Mouse (Mus musculus) limb, embryonic 15.5 days (tissue): Measurements from ENCODE around the gene Lsm4. TPM values are rescaled to one million over a fixed set of nuclear protein-coding genes. Genes with fewer than 3 reads are reported as not detected.

ENCODE experiments used
- ATAC-seq: fragments of 200-750 bp; cut with Nextera tagmentation; 2 replicates; pipeline ENCODE4 v1.8.0; 2017; ENCODE audit warnings: low read depth, moderate TSS enrichment; ENCODE audit not compliant: insufficient number of reproducible peaks, low FRiP score, low TSS enrichment
- H3K27ac ChIP-seq: fragments of 300-500 bp; sonication (generic); 2 replicates; pipeline ENCODE4 v1.5.1; 2015; ENCODE audit warnings: moderate library complexity, mild to moderate bottlenecking, inconsistent platforms
- H3K27me3 ChIP-seq: fragments of 300-500 bp; sonication (generic); 2 replicates; pipeline ENCODE4 v1.6.1; 2015; ENCODE audit warnings: inconsistent platforms
- H3K36me3 ChIP-seq: fragments of 300-500 bp; sonication (generic); 2 replicates; pipeline ENCODE4 v1.6.1; 2015; ENCODE audit warnings: inconsistent platforms
- H3K4me1 ChIP-seq: fragments of 300-500 bp; sonication (generic); 2 replicates; pipeline ENCODE4 v1.6.1; 2015; ENCODE audit warnings: inconsistent platforms
- H3K4me2 ChIP-seq: fragments of 300-500 bp; sonication (generic); 2 replicates; pipeline ENCODE4 v1.6.1; 2015; ENCODE audit warnings: mild to moderate bottlenecking, inconsistent platforms
- H3K4me3 ChIP-seq: fragments of 300-500 bp; sonication (generic); 2 replicates; pipeline ENCODE4 v1.5.1; 2015; ENCODE audit warnings: mild to moderate bottlenecking, inconsistent platforms
- H3K9ac ChIP-seq: fragments of 300-500 bp; sonication (generic); 2 replicates; pipeline ENCODE4 v1.6.1; 2015; ENCODE audit warnings: inconsistent platforms
- H3K9me3 ChIP-seq: fragments of 300-500 bp; sonication (generic); 2 replicates; pipeline ENCODE4 v1.6.1; 2016; ENCODE audit warnings: inconsistent platforms
- WGBS: fragments of 180-500 bp; shearing (Covaris S2); methylation state at CpG from one replicate; pipeline ENCODE4 v1.1.7; 2015; 5-methylcytosine and 5-hydroxymethylcytosine counted together
- polyA plus RNA-seq: library from polyadenylated mRNA; unstranded; fragments of >200 nt; fragmentation: Nextera tagmentation; extraction: Ambion mirVana; gene quantifications from 2 replicates; pipeline ENCODE4 v1.2.1, GENCODE M21; 2015

The Lsm4 gene
- polyA plus RNA-seq, 1 experiment from 2014 or later = 199 TPM

DNA sequence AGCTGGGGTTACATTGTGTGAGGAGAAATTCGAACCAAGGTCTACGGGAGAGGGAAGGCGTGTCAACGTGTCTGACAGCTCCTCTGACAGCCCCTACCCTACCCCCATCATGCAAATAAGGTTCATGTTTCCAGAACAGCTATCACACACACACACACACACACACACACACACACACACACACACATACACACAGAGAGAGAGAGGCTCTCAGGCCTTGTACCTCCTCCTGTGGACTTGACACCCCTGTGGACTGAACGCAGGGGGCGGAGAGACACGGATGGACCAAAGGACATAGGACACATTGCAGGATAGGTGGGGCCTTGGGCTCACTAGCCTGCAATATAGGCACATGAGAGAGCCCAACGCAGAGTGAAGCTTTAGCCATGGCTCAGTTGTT lies 36.2 kb upstream of the Lsm4 start:
- no peaks in the 10 kb centered on the region for H3K36me3 ChIP-seq
- H3K4me1 ChIP-seq = peaks cover 15% of the 10 kb centered on the region
- H3K9ac ChIP-seq = no peak overlapping the region
- 52% methylated on average over 8 of the region's 8 CpGs for WGBS
- H3K27me3 ChIP-seq = no peaks in the 10 kb centered on the region
- no peak; the same call in 1 of the 2 replicates for ATAC-seq
- H3K9me3 ChIP-seq = no peaks in the 10 kb centered on the region
- no peak overlapping the region for H3K27ac ChIP-seq
- no peak overlapping the region for H3K4me3 ChIP-seq
- H3K4me2 ChIP-seq = no peak overlapping the region

DNA sequence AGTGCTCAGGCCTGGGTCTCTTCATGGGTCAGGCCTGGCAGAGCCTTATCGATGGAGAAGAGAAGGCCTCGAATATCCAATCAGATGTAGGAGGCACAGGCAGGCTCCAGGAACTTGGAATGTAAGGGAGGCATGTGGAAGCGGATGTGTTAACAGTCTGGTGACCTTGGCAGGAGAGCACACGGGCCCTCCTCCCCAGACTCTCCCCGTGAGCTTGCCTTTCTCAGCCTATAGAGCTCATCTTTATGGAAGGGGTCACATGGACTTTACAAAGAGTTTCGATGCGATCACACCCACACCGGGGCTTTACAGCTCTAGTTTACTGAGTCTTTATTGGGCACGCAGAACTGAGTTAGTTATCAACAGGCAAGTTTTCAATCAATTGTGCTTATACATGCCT lies 34.3 kb upstream of the Lsm4 start:
- H3K9ac ChIP-seq = no peak overlapping the region
- no peak overlapping the region for H3K27ac ChIP-seq
- H3K4me2 ChIP-seq = no peak overlapping the region
- ATAC-seq = no peak
- no peaks in the 10 kb centered on the region for H3K36me3 ChIP-seq
- H3K9me3 ChIP-seq = no peaks in the 10 kb centered on the region
- no peak overlapping the region for H3K4me3 ChIP-seq
- WGBS = 52% methylated on average over 9 of the region's 9 CpGs
- peaks cover 15% of the 10 kb centered on the region for H3K4me1 ChIP-seq
- no peaks in the 10 kb centered on the region for H3K27me3 ChIP-seq

DNA sequence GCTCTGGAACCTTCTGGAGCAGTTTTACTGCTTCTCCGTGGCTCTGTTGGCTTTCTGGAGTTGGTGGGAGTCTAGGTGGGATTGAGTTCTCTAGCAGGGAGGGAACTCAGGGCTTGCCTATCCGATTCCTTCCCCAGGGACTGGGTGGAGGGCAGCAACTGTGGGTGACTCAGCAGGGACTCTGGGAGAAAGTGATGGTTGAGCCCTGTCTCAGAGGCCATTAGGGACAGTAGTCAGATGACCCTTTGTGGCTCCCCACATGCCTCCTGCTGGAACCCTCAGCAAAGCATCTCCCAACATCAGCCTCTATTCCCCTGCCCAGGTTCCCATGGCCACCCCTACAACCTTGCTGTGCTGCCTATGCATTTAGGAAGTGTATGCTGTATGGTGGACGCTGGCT lies 30.0 kb upstream of the Lsm4 start:
- no peak overlapping the region for H3K4me2 ChIP-seq
- no peak for ATAC-seq
- no peaks in the 10 kb centered on the region for H3K9me3 ChIP-seq
- no peaks in the 10 kb centered on the region for H3K36me3 ChIP-seq
- no peak overlapping the region for H3K4me3 ChIP-seq
- H3K4me1 ChIP-seq = peaks cover 32% of the 10 kb centered on the region
- H3K9ac ChIP-seq = no peak overlapping the region
- no peaks in the 10 kb centered on the region for H3K27me3 ChIP-seq
- H3K27ac ChIP-seq = no peak overlapping the region
- WGBS = 55% methylated on average over 3 of the region's 3 CpGs

DNA sequence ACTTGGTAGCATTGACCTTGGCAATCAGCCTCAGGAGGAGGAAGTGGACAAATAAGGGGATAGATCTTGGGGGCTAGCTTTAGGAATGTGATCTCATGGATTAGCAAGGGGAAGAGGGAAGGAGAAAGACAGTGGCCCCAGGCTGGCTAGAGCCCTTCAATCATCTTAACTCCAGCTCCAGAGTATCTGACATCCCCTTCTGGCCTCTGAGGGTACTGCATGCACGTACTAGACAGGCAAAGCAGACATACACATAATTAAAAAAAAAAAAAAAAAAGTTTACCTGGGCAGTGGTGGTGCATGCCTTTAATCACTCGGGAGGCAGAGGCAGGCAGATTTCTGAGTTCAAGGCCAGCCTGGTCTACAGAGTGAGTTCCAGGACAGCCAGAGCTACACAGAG lies 29.0 kb upstream of the Lsm4 start:
- no peak for ATAC-seq
- Histone ChIP-seq H3K9me3 (no peaks in the 10 kb centered on the region), H3K27me3 (no peaks in the 10 kb centered on the region), H3K27ac (no peak overlapping the region), H3K9ac (no peak overlapping the region), H3K4me2 (no peak overlapping the region), H3K4me1 (peaks cover 36% of the 10 kb centered on the region), H3K4me3 (no peak overlapping the region), H3K36me3 (no peaks in the 10 kb centered on the region; the same call in 1 of the 2 replicates)
- 88% methylated on average over 2 of the region's 2 CpGs for WGBS

DNA sequence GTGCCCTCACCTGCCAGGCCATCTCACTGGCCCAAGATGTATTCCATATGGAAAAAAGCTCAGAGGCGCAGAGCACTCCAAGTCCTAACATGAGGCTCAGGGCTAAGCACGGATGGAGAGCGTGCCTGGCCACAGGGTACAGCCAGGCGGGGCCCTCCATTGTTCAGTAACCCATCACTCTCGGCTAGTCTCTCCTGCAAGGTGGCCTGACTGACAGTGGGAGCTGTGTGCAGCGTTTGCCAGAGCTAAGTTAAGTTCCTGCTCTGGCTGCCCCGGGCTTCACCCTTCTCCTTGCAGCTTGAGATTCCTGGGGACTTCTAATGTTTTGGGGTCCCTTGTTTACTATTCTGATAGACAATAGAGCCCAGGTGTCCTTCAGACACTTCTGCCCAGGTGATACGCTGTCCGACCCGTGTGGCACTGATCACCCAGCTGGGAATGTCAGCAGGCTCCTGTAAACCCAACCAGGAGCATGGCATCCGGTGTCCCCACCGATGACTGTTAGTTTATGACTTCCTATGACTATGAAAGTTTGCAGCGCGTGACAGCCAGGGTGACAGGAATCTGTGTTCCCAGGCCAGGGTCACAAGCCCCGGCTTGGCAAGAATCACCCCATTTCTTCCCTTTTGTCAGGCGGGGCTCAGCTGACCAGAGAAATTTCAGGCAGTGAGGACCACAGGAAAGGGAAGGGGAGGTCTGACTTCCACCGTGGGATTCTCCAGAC lies 27.4 kb upstream of the Lsm4 start:
- ATAC-seq = no peak
- H3K9ac ChIP-seq = no peak overlapping the region
- H3K4me1 ChIP-seq = peaks cover 46% of the 10 kb centered on the region
- peaks cover 10% of the 10 kb centered on the region for H3K36me3 ChIP-seq
- no peak overlapping the region for H3K4me2 ChIP-seq
- WGBS = 51% methylated on average over 17 of the region's 17 CpGs
- no peaks in the 10 kb centered on the region for H3K9me3 ChIP-seq
- H3K4me3 ChIP-seq = no peak overlapping the region
- H3K27ac ChIP-seq = no peak overlapping the region
- no peaks in the 10 kb centered on the region for H3K27me3 ChIP-seq

DNA sequence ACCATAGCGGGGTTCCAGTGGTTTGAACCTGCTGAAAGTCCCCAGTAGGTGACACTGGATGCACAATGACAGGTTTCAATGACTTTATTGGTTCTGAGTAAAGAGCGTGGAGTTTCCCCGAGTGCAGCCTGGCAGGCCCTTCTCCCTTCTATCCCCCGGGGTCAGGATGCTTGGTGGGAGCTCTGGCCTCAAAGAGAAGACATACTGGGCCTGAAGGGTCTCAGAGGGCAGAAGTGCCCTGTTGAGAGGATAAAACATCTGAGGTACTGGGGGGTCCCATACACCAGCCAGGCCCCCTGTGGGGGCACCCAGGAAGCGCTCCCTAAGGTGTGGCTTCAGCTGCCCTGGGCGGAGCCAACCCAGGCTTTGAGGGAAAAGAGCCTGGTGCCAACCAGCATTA lies 26.7 kb upstream of the Lsm4 start:
- H3K27ac ChIP-seq = no peak overlapping the region

DNA sequence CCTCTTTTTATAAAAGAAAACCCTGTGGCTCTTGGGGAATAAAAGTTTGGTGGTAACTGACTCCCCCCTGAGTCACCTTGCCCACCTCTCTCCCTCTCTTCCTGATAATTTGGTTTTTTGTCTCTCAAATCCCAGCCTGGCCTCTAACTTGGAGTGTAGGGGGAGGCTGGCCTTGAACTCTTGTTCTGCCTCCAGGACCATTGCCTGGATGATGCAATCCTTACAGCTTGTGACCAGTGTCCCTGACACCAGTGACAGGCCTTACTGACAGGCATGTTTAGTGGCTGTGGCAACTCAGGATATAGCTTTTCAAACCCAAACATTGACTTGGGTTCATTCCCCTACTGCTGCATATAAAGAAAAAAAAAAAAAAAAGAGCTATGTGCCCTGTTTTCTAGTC lies 26.3 kb upstream of the Lsm4 start:
- H3K27ac ChIP-seq = no peak overlapping the region
- H3K9me3 ChIP-seq = no peaks in the 10 kb centered on the region
- H3K4me1 ChIP-seq = peaks cover 46% of the 10 kb centered on the region
- H3K36me3 ChIP-seq = peaks cover 21% of the 10 kb centered on the region
- no peak overlapping the region for H3K4me3 ChIP-seq
- no peaks in the 10 kb centered on the region for H3K27me3 ChIP-seq
- H3K4me2 ChIP-seq = no peak overlapping the region
- H3K9ac ChIP-seq = no peak overlapping the region
- no peak for ATAC-seq

More for the DNA sequence above, 26.7 kb upstream of the Lsm4 start:
- H3K9me3 ChIP-seq = no peaks in the 10 kb centered on the region
- no peak overlapping the region for H3K9ac ChIP-seq
- WGBS = 65% methylated on average over 6 of the region's 6 CpGs
- H3K4me3 ChIP-seq = no peak overlapping the region
- H3K4me1 ChIP-seq = peaks cover 46% of the 10 kb centered on the region
- ATAC-seq = no peak
- H3K4me2 ChIP-seq = no peak overlapping the region
- no peaks in the 10 kb centered on the region for H3K27me3 ChIP-seq
- H3K36me3 ChIP-seq = peaks cover 17% of the 10 kb centered on the region

DNA sequence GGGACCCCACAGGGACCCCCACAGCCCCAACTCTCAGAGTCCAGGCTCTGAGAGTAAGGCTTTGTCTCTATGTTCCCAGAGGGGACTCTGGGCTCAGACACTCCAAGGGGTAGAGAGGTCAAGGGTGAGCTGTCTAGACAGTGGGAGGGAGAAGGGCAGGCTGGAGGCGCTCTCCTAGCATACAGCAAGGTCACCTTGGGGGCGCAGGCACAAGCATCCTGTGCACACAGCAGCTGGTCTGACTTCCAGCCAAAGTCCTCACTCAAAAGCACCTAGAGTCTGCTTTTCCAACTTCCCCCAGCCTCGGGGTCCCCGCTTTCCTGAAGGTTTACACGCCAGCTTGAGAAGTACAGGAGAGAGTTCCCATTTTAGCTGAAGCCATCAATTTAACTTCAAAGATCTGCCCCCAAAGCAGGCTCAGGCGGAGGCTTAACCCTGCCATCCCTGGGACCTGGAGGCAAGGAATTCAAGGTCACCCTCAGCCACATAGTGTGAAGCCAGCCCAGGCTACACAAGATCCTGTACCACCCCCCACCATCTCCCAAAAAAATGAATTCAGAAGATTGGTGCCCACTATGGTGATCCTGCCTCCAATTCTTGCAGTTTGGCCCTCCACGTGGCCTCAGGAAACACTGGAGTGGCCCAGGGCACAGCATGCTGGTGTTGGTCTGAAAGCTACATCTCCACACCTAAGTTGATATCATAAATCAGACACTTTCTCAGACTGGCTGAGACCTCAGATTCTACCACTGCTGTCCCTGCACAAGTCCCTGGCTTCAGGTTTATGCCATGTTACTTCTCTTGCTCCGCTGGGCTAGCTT lies 25.5 kb upstream of the Lsm4 start:
- 46% methylated on average over 8 of the region's 8 CpGs for WGBS

DNA sequence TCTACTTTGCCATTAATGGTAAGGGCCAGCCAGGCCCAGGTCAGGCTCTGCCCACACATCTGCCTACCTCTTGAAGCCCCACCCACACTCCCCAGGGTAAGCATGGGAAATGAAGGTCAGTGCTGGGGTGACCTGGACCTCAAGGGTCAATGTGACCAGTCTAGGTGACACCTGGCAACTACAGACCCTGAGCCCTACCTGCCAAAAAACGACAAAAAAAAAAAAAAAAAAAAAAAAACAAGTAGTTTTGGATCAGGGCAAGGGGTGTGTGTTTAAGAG lies 24.9 kb upstream of the Lsm4 start:
- H3K27ac ChIP-seq = no peak overlapping the region
- H3K36me3 ChIP-seq = peaks cover 31% of the 10 kb centered on the region
- WGBS = 33% methylated on average over 1 of the region's 1 CpGs
- no peaks in the 10 kb centered on the region for H3K9me3 ChIP-seq
- no peak overlapping the region for H3K9ac ChIP-seq
- ATAC-seq = no peak
- no peak overlapping the region for H3K4me2 ChIP-seq
- no peaks in the 10 kb centered on the region for H3K27me3 ChIP-seq
- H3K4me3 ChIP-seq = no peak overlapping the region
- peaks cover 46% of the 10 kb centered on the region for H3K4me1 ChIP-seq

More for the DNA sequence above, 25.5 kb upstream of the Lsm4 start:
- no peaks in the 10 kb centered on the region for H3K27me3 ChIP-seq
- no peak overlapping the region for H3K4me2 ChIP-seq
- no peak overlapping the region for H3K4me3 ChIP-seq
- H3K9ac ChIP-seq = no peak overlapping the region
- H3K36me3 ChIP-seq = peaks cover 29% of the 10 kb centered on the region
- peaks cover 46% of the 10 kb centered on the region for H3K4me1 ChIP-seq
- H3K27ac ChIP-seq = peak overlapping the region; percentile 54
- ATAC-seq = no peak
- H3K9me3 ChIP-seq = no peaks in the 10 kb centered on the region

DNA sequence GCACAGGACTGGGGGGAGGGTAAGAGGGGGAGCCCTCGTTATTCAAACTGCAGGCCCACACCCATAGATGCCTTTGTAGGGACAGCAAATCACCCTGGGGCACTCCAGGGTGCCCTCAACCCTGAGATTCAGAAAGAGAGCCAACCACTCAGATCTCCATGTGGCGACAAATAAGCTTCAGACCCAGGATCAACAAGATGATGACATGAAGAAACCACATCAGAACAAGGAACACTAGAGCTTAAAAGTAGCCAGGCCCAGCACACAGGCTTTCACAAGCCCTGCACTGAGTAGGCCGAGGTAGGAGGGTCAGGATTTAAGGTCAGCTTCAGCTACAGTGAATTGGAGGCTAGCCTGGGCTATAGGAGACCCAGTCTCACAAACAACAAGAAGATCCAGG lies 24.1 kb upstream of the Lsm4 start:
- ATAC-seq = no peak

DNA sequence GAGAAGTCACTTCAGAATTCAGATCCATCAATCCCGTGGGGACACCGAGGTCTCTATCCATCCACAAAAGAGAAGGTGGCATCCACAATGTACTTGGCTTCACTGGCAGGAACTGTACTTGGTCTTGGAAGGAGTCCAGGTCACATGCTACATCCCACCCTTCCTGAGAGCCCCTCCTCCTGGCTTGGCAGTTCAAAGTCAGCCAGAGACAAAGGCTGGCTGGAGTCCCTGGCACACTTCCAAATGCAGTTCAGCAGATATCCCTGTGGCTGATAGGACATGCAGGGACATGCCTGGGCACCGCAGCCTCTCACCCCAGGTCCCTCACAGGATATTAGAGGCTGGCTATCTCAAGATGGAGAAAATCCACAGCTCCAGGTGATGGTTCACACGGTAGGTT lies 23.7 kb upstream of the Lsm4 start:
- 47% methylated on average over 4 of the region's 4 CpGs for WGBS
- no peak overlapping the region for H3K4me2 ChIP-seq
- peaks cover 46% of the 10 kb centered on the region for H3K4me1 ChIP-seq
- H3K4me3 ChIP-seq = no peak overlapping the region
- peak overlapping the region; percentile 58 for H3K27ac ChIP-seq
- no peak overlapping the region for H3K9ac ChIP-seq
- H3K36me3 ChIP-seq = peaks cover 34% of the 10 kb centered on the region
- H3K9me3 ChIP-seq = no peaks in the 10 kb centered on the region
- ATAC-seq = peak; percentile 37; the same call in 1 of the 2 replicates
- no peaks in the 10 kb centered on the region for H3K27me3 ChIP-seq

More for the DNA sequence above, 24.1 kb upstream of the Lsm4 start:
- H3K9me3 ChIP-seq = no peaks in the 10 kb centered on the region
- WGBS = 59% methylated on average over 3 of the region's 3 CpGs
- H3K4me1 ChIP-seq = peaks cover 46% of the 10 kb centered on the region
- H3K27ac ChIP-seq = no peak overlapping the region
- H3K36me3 ChIP-seq = peaks cover 34% of the 10 kb centered on the region
- no peak overlapping the region for H3K4me2 ChIP-seq
- H3K4me3 ChIP-seq = no peak overlapping the region
- no peak overlapping the region for H3K9ac ChIP-seq
- no peaks in the 10 kb centered on the region for H3K27me3 ChIP-seq

DNA sequence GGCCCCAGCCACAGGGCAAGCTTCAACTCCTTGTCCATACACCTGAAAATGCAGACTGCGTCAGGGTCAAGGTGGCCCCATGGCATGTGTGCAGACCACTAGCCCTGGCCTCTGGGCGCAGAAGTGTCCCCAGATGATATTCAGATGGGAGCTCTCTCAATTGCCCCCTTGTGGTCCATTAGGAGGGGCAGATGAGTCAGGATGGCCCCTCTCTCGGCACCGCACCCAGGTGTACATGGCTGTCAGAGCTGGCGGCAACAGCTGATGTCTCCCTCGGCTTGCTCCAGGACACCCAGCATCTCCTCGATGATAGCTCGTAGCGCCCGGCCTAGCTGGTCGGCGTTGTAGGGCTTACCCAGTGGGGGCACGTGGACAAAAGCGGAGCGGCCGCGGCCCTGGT lies 22.7 kb upstream of the Lsm4 start:
- 92% methylated on average over 17 of the region's 17 CpGs for WGBS
- Histone ChIP-seq H3K4me2 (no peak overlapping the region), H3K36me3 (peaks cover 44% of the 10 kb centered on the region), H3K27ac (no peak overlapping the region), H3K9ac (no peak overlapping the region), H3K4me3 (no peak overlapping the region), H3K9me3 (no peaks in the 10 kb centered on the region), H3K27me3 (no peaks in the 10 kb centered on the region), H3K4me1 (peaks cover 42% of the 10 kb centered on the region)
- no peak for ATAC-seq
